Mouse (Mus musculus): ENCODE measurements around the gene Oscp1. TPM values are rescaled to one million over a fixed set of nuclear protein-coding genes. Genes with fewer than 3 reads are reported as not detected.
A peak's percentile ranks its signal among the peaks of the same experiment; 100 is the strongest.

The Oscp1 gene
- polyA plus RNA-seq, 1 experiment from 2014 or later = 30.2 TPM

DNA sequence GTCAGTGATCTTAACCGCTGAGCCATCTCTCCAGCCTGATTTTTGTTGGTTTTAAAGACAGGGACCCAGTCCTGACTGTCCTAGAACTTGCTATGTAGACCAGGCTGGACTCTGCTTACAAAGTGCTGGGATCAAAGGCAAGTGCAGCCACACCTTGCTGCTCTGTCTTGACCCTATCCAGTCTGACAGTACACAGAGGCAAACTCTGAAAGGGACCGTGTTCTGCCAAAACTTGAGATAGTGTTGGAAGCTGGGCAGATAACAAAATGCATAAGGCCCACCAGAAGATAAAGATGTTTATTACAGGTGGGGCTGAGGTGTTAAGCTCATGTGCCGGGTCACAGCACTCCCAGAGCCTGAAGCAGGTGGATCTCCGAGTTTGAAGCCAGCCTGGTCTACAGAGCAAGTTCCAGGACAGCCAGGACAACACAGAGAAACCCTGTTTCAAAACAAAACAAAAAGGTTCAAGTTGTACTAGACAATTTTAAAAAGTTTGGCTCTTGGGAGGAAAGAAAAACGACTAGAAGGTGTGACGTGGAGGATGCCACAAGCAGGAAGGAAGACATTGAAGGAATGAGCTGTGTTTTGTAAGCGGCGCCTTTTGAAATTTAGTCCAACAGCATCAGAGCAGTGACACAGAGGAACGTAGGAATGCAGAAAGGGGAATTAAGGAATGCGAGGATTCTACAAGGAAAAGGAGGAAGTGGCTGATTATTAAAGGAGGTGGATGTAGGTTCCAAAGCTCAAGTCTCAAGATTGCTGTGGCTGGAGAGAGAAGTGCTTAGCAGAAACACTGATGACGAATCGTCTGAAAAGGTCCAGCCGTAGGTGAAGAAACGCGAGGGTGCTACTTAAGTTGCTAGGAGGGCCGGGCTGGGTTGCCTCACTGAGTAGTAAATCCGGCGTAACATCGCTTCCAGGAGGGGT lies 895 bp upstream of the Oscp1 start:
- Histone ChIP-seq H3K36me3 (peaks cover 42% of the 10 kb centered on the region), H3K27ac (replicated peaks) (no peak overlapping the region), H3K27me3 (no peaks in the 10 kb centered on the region), H3K4me3 (peak overlapping the region; percentile 71), H3K4me2 (peak overlapping the region; percentile 74), H3K9me3 (no peaks in the 10 kb centered on the region), H3K9ac (peak overlapping the region; percentile 56), H3K4me1 (replicated peaks) (peaks cover 23% of the 10 kb centered on the region)
- 16% methylated on average over 19 of the region's 19 CpGs for WGBS
- ATAC-seq (ENCODE audit: low read depth) = no peak

DNA sequence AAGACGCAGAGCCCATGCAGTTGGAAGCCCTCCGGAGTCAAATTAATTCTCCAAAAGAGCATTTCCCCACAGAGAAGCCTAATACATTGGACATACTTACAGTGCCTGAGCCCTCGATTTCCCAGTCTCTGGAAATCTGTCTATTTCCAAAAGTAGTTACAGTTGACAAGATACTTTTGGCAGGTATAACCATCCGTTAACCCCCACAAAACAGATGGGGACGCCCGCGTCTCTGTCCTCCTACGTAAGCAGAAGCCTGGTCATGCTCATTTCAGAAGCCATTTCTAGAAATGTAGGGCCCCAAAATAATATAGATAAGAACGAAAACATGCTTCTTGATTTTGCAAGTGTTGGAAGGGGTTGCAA lies 615 bp downstream of the Oscp1 start:
- Histone ChIP-seq H3K4me2 (peak overlapping the region; percentile 74), H3K4me3 (peak overlapping the region; percentile 71), H3K4me1 (replicated peaks) (peaks cover 23% of the 10 kb centered on the region), H3K27ac (replicated peaks) (no peak overlapping the region), H3K9ac (peak overlapping the region; percentile 81), H3K27me3 (no peaks in the 10 kb centered on the region), H3K9me3 (no peaks in the 10 kb centered on the region), H3K36me3 (peaks cover 32% of the 10 kb centered on the region)
- ATAC-seq (ENCODE audit: low read depth) = no peak
- 31% methylated on average over 9 of the region's 9 CpGs for WGBS

DNA sequence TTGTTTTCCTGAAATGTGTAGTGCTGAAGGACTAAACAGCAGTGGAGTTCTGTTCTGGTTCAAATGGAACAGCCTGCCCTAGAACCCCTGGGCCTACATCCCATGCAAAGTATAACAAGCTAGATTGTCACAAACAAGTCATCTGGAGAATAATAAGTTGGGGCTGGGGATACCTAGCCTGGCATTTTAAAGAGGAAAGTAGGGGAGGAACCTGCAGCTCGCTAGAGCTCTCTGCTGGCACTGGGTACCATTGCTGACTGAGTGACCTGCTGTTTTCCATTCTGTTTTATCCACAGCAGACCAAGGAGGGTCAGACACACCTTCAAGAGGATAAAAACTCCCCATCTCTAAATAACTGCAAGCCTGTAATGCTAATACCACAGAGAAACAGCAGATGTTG lies 4.5 kb downstream of the Oscp1 start:
- Histone ChIP-seq H3K4me1 (replicated peaks) (peaks cover 15% of the 10 kb centered on the region), H3K4me2 (no peak overlapping the region), H3K36me3 (0 out of 2 replicates have a peak, but pooled peaks cover 4% of the 10 kb centered on the region), H3K27me3 (no peaks in the 10 kb centered on the region), H3K4me3 (no peak overlapping the region), H3K27ac (replicated peaks) (no peak overlapping the region), H3K9ac (no peak overlapping the region), H3K9me3 (no peaks in the 10 kb centered on the region)
- ATAC-seq (ENCODE audit: low read depth) = no peak
- 34% methylated on average over 1 of the region's 1 CpGs for WGBS

DNA sequence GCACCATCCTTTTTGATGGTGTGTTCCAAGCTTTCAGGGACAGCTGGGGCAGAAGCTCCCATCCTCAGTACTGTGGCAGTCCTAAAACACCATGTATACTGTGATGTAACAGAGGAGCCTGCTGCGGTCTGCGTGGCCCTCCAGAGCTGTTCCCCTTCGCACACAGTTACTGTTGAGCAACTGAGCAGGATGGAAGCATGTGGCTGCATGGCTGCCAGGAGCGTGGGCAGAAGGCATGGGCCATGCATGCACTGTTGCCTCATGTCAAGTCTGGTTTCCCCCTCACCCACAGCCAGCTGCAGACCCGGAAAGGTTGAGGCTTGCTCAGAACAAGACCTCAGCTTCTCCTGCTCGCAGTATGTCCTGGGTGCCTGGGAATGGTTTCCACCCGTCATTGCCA lies 6.9 kb downstream of the Oscp1 start:
- no peak overlapping the region for H3K4me3 ChIP-seq
- peaks cover 12% of the 10 kb centered on the region; the same call in 1 of the 2 replicates for H3K36me3 ChIP-seq
- H3K27ac ChIP-seq (replicated peaks) = no peak overlapping the region
- 93% methylated on average over 7 of the region's 7 CpGs for WGBS
- no peaks in the 10 kb centered on the region for H3K9me3 ChIP-seq
- no peak overlapping the region for H3K9ac ChIP-seq
- 0 out of 2 replicates have a peak, but pooled peaks cover 3% of the 10 kb centered on the region for H3K4me1 ChIP-seq (replicated peaks)
- no peaks in the 10 kb centered on the region for H3K27me3 ChIP-seq
- no peak for ATAC-seq (ENCODE audit: low read depth)
- no peak overlapping the region for H3K4me2 ChIP-seq

DNA sequence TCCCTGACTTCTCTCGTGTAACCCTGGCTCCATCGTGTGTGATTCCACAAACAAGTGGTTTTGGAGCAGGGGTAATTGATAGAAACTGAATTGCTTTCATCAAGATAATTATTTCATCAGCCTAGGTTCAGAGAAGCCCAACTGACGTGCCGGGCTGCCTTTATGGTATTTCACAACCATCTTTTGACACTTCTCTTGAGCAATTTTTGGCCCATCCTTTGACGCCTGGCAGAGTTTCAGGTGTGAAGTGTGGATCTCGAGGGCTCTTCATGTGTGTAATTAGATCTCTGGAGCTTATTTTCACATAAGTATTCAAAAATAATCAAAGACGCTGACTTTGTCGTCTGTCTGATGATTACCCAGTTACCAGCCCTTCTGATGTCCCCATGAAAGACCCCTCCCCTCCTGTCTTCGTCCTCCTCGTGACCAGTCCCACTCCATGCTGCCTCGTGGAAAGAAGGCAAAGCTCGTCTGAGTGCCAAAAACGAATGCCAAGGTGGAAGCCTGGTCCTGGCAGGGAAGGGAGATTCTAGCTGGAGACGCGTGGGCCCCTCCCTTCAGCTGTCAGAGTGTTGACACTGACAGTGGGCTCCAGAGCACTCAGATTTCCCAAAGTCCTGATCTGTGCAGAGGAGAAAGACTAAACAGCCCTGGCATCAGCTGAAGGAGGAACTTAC lies 9.2 kb downstream of the Oscp1 start:
- 82% methylated on average over 15 of the region's 15 CpGs for WGBS
- H3K9me3 ChIP-seq = no peaks in the 10 kb centered on the region
- H3K9ac ChIP-seq = no peak overlapping the region; the same call in 1 of the 2 replicates
- H3K36me3 ChIP-seq = peaks cover 16% of the 10 kb centered on the region; the same call in 1 of the 2 replicates
- no peak overlapping the region for H3K27ac ChIP-seq (replicated peaks)
- H3K4me3 ChIP-seq = no peak overlapping the region
- no peak for ATAC-seq (ENCODE audit: low read depth)
- no peak overlapping the region for H3K4me2 ChIP-seq
- no peaks in the 10 kb centered on the region for H3K27me3 ChIP-seq
- no peaks in the 10 kb centered on the region for H3K4me1 ChIP-seq (replicated peaks)

DNA sequence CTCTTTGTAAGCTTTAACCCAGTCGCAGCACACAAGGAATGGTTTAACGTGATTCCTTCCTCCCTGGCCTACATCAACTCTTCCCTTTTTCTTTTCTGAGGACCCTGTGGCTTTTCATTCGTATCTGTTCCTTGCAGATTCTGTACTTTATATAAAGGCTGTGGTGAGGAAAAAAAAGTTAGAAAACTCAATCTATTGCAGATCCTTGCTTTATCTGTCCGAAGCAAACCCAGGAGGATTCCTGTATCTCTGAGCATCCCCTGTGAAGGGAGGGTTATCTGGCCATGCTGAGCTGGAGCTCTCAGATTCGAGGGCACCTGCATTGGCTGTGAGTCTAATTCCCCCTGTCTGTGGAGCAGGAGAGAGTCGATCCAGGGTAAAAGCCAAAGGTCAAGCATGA lies 10.5 kb downstream of the Oscp1 start:
- H3K27me3 ChIP-seq = no peaks in the 10 kb centered on the region
- no peaks in the 10 kb centered on the region for H3K4me1 ChIP-seq (replicated peaks)
- no peak overlapping the region for H3K4me2 ChIP-seq
- H3K36me3 ChIP-seq = peaks cover 14% of the 10 kb centered on the region
- H3K4me3 ChIP-seq = no peak overlapping the region
- no peak overlapping the region for H3K27ac ChIP-seq (replicated peaks)
- H3K9ac ChIP-seq = no peak overlapping the region
- no peak for ATAC-seq (ENCODE audit: low read depth)
- H3K9me3 ChIP-seq = no peaks in the 10 kb centered on the region
- 87% methylated on average over 6 of the region's 6 CpGs for WGBS

DNA sequence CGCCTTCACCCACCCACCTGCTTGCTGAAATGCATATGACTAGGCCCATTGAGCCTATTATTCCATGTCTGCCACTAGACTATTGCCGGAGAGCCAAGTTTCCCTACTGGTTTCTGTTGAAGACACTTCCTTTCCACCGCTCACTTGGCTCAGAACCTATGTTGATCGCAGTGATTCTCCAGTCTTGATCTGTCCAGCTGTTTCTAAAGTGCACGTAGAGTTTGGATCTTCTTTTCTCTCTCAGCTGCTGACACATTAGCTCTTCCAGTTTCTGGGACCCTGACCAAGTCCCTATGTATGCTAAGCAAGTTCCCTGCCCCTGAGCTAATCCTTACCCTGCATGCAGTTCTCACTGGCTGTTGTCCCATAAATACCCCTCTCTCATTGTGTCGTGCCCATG lies 19.5 kb downstream of the Oscp1 start:
- H3K4me1 ChIP-seq (replicated peaks) = no peaks in the 10 kb centered on the region
- 89% methylated on average over 6 of the region's 6 CpGs for WGBS
- peaks cover 43% of the 10 kb centered on the region for H3K36me3 ChIP-seq
- H3K27me3 ChIP-seq = no peaks in the 10 kb centered on the region
- no peak overlapping the region for H3K9ac ChIP-seq
- no peak for ATAC-seq (ENCODE audit: low read depth)
- H3K4me2 ChIP-seq = no peak overlapping the region
- no peaks in the 10 kb centered on the region for H3K9me3 ChIP-seq
- H3K27ac ChIP-seq (replicated peaks) = no peak overlapping the region
- no peak overlapping the region for H3K4me3 ChIP-seq

DNA sequence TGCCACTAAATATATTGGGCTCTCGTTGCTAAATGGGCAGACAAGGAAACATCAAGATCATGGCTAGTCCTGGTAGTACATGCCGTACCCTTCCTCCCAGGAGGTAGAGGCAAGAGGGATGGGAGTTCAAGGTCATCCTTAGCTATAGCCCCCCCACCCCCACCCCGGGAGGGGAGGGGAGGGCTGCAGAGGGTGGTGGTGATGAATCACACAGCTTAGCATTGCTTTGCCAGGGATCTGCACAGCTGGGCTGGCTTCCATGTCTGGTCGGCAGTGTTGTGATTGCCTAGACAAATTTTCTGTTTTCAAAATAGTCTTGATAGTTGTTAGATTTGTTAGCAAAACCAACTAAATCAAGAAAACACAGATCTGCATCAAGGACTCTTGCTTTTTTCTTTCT lies 20.9 kb downstream of the Oscp1 start:
- 77% methylated on average over 4 of the region's 4 CpGs for WGBS
- Histone ChIP-seq H3K9me3 (no peaks in the 10 kb centered on the region), H3K27ac (replicated peaks) (no peak overlapping the region), H3K4me1 (replicated peaks) (no peaks in the 10 kb centered on the region), H3K9ac (no peak overlapping the region), H3K36me3 (peaks cover 51% of the 10 kb centered on the region), H3K27me3 (no peaks in the 10 kb centered on the region), H3K4me3 (no peak overlapping the region), H3K4me2 (no peak overlapping the region)
- no peak for ATAC-seq (ENCODE audit: low read depth)

DNA sequence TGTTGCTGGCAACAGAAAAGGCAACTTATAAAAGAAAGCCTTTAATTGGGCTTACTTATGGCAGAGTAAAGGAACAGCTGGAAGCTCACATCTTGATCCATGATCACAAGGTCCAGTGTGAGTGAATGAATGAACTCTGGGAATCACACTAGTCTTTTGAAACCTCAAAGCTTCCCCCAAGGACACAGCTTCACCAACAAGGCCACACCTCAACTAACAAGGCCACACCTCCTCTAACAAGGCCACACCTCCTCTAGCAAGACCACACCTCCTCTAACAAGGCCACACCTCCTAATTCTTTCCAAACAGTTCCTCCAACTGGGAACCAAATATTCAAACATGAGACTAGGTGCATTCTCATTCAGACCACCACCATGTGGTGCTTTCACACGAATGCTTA lies 23.2 kb downstream of the Oscp1 start:
- Histone ChIP-seq H3K27me3 (no peaks in the 10 kb centered on the region), H3K4me2 (no peak overlapping the region), H3K9me3 (no peaks in the 10 kb centered on the region), H3K27ac (replicated peaks) (no peak overlapping the region), H3K36me3 (peaks cover 46% of the 10 kb centered on the region), H3K4me1 (replicated peaks) (peaks cover 4% of the 10 kb centered on the region; the same call in 1 of the 2 replicates), H3K9ac (no peak overlapping the region), H3K4me3 (no peak overlapping the region)
- WGBS = 97% methylated on average over 1 of the region's 1 CpGs
- ATAC-seq (ENCODE audit: low read depth) = no peak

DNA sequence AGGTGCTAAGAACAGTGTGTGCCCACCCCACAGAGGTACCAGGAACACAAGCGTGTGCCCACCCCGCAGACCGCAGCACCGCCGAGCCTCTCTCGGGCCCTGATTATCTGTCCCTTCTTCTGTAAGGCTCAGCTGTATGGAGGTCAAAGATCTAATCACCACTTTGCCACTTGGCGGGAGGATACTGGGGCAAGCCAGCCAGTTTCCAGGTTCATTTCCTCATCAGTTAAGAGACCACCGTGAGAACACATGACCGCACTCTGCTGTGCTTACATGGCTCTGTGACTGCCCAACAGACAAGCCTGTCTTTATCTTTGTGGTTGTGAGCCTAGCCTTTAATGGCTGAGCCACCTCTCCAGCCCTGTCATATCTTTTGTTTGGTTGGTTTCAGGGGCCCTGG lies 24.7 kb downstream of the Oscp1 start:
- Histone ChIP-seq H3K4me3 (no peak overlapping the region), H3K4me2 (no peak overlapping the region), H3K27ac (replicated peaks) (no peak overlapping the region), H3K4me1 (replicated peaks) (peaks cover 4% of the 10 kb centered on the region; the same call in 1 of the 2 replicates), H3K9ac (no peak overlapping the region), H3K9me3 (no peaks in the 10 kb centered on the region), H3K27me3 (no peaks in the 10 kb centered on the region), H3K36me3 (peaks cover 46% of the 10 kb centered on the region)
- no peak for ATAC-seq (ENCODE audit: low read depth)
- WGBS = 95% methylated on average over 9 of the region's 9 CpGs

DNA sequence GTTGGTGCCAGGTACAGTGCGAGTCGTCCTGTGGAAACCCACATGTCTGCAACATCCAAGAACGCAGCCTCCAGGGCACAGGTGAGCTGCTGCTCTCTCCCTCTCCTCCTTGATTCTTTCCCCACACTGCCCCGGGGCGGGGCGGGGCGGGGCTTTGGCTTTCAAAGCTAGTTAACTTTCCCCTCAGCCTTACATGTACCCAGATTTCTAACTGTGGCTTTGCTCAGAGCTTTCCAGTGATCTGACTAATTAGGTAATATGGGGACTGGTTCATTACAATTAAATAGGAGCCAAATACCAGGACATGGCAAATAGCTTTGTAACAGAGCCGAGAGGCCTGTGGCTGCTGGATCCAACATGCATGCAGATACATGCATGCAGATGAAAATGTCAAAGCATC lies 26.0 kb downstream of the Oscp1 start:
- H3K4me2 ChIP-seq = no peak overlapping the region
- no peaks in the 10 kb centered on the region for H3K27me3 ChIP-seq
- 68% methylated on average over 8 of the region's 8 CpGs for WGBS
- no peak overlapping the region for H3K9ac ChIP-seq
- no peaks in the 10 kb centered on the region for H3K9me3 ChIP-seq
- peaks cover 54% of the 10 kb centered on the region for H3K36me3 ChIP-seq
- no peak overlapping the region for H3K4me3 ChIP-seq
- peaks cover 4% of the 10 kb centered on the region; the same call in 1 of the 2 replicates for H3K4me1 ChIP-seq (replicated peaks)
- H3K27ac ChIP-seq (replicated peaks) = no peak overlapping the region
- ATAC-seq (ENCODE audit: low read depth) = no peak

DNA sequence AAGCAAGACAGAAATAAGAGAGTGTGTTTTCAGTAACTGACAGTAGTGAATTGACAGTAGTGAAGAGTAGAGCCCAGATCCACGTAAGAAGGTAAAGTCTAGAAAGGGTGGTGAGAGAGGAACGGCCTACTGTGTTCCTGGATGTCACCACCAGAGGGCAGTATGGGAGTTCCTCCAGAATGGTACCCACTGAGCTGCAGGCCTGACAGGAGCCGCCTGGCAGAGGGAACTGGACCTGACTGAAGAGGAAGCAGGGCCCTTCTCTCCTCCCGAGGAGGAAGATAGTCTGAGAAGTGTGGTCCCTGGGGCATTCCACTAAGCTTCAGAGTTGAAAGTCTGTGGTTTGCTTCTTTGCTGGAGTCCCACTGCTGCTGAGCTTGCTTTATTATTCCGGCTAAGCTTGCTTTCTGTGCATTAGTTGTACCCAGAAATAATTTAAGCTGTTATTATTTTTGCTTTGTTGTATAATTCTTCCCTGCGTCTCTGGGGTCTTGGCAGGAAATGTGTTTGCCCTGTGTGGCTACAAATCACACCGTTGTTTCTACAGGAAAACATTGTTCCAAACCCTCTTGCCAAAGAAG lies 27.7 kb downstream of the Oscp1 start:
- peak; percentile 70 for ATAC-seq (ENCODE audit: low read depth)
- peaks cover 54% of the 10 kb centered on the region for H3K36me3 ChIP-seq
- H3K27ac ChIP-seq (replicated peaks) = no peak overlapping the region

More for the DNA sequence above, 27.7 kb downstream of the Oscp1 start:
- no peak overlapping the region for H3K9ac ChIP-seq
- no peak overlapping the region for H3K4me3 ChIP-seq
- 31% methylated on average over 7 of the region's 7 CpGs for WGBS
- H3K27me3 ChIP-seq = no peaks in the 10 kb centered on the region
- no peak overlapping the region for H3K4me2 ChIP-seq
- no peaks in the 10 kb centered on the region for H3K9me3 ChIP-seq
- peaks cover 4% of the 10 kb centered on the region; the same call in 1 of the 2 replicates for H3K4me1 ChIP-seq (replicated peaks)

Data from neural tube, embryonic 13.5 days (tissue).